Mouse (Mus musculus) kidney, postnatal 0 days (tissue): ENCODE results near the gene Arpc1a. TPM values are rescaled to one million over a fixed set of nuclear protein-coding genes. Genes with fewer than 3 reads are reported as not detected.
A peak's percentile ranks its signal among the peaks of the same experiment; 100 is the strongest.
"Not testable (repeated sequence)": the region's sequence is repeated elsewhere in the genome, so short reads cannot be mapped to it uniquely, and the experiment has no call there.

ENCODE experiments used
- ATAC-seq: fragments of 200-750 bp; cut with Nextera tagmentation; replicated peaks from 2 replicates; pipeline ENCODE4 v1.8.0; 2017; ENCODE audit warnings: low read depth, moderate number of reproducible peaks, moderate TSS enrichment, moderate library complexity; ENCODE audit not compliant: low FRiP score
- DNase-seq: peaks from one replicate; pipeline ENCODE4 v3.0.0-alpha.2; 2016; ENCODE audit warnings: low spot score
- H3K27ac ChIP-seq: fragments of 300-500 bp; sonication (generic); 2 replicates; pipeline ENCODE4 v1.5.1; 2014; ENCODE audit warnings: mild to moderate bottlenecking
- H3K27me3 ChIP-seq: fragments of 300-500 bp; sonication (generic); 2 replicates; pipeline ENCODE4 v1.6.1; 2014; ENCODE audit warnings: low read length, mixed read lengths; ENCODE audit not compliant: insufficient read depth
- H3K36me3 ChIP-seq: fragments of 300-500 bp; sonication (generic); 2 replicates; pipeline ENCODE4 v1.6.1; 2014; ENCODE audit warnings: low read length, mixed read lengths; ENCODE audit not compliant: insufficient read depth
- H3K4me1 ChIP-seq: fragments of 300-500 bp; sonication (generic); replicated peaks from 2 replicates; pipeline ENCODE4 v1.6.1; 2014; ENCODE audit warnings: antibody characterized with exemption, low read length, mixed read lengths; ENCODE audit not compliant: insufficient read depth
- H3K4me2 ChIP-seq: fragments of 300-500 bp; sonication (generic); 2 replicates; pipeline ENCODE4 v1.6.1; 2014; ENCODE audit warnings: mild to moderate bottlenecking, low read length, moderate library complexity, mixed read lengths
- H3K4me3 ChIP-seq: fragments of 300-500 bp; sonication (generic); replicated peaks from 2 replicates; pipeline ENCODE4 v1.5.1; 2014; ENCODE audit warnings: low read depth, low read length
- H3K9ac ChIP-seq: fragments of 300-500 bp; sonication (generic); 2 replicates; pipeline ENCODE4 v1.6.1; 2014; ENCODE audit warnings: low read depth, low read length
- H3K9me3 ChIP-seq: fragments of 300-500 bp; sonication (generic); replicated peaks from 2 replicates; pipeline ENCODE4 v1.6.1; 2016; ENCODE audit warnings: low read length, inconsistent platforms, mixed read lengths
- CTCF ChIP-seq: IDR thresholded peaks from 2 replicates; pipeline ENCODE4 v1.5.1; 2016; ENCODE audit warnings: antibody characterized with exemption, low read depth, mild to moderate bottlenecking, moderate library complexity
- WGBS: fragments of 180-500 bp; shearing (Covaris S2); extraction: QIAGEN DNeasy Blood & Tissue Kit; methylation state at CpG from one replicate; pipeline ENCODE4 v1.1.7; 2014; 5-methylcytosine and 5-hydroxymethylcytosine counted together
- polyA plus RNA-seq: library from polyadenylated mRNA; unstranded; fragments of >200 nt; fragmentation: Nextera tagmentation; extraction: Ambion mirVana; gene quantifications from 2 replicates; pipeline ENCODE4 v1.2.1, GENCODE M21; 2015

The Arpc1a gene
- polyA plus RNA-seq, 1 experiment from 2014 or later, result 145 TPM

- Histone ChIP-seq H3K27ac (no peak overlapping the region), H3K4me3 (no peak overlapping the region), H3K9me3 (no peaks in the 10 kb centered on the region), H3K9ac (no peak overlapping the region), H3K4me2 (no peak overlapping the region), H3K36me3 (no peaks in the 10 kb centered on the region), H3K27me3 (no peaks in the 10 kb centered on the region), H3K4me1 (no peaks in the 10 kb centered on the region)
- no peak for TF ChIP-seq CTCF
- no peak for DNase-seq
- ATAC-seq, result no peak
- WGBS, result 68% methylated on average over 2 of the region's 2 CpGs
These were observed 24.1 kb upstream of the Arpc1a start for GRCm38 (mm10) chr5:145059524-145059923.

- no peaks in the 10 kb centered on the region for H3K27me3 ChIP-seq
- no peak overlapping the region for H3K4me3 ChIP-seq
- no peak overlapping the region for H3K9ac ChIP-seq
- no peak for TF ChIP-seq CTCF
- H3K9me3 ChIP-seq, result no peaks in the 10 kb centered on the region
- no peak overlapping the region for H3K27ac ChIP-seq
- WGBS, result 85% methylated on average over 1 of the region's 1 CpGs
- no peaks in the 10 kb centered on the region for H3K4me1 ChIP-seq
- no peak overlapping the region for H3K4me2 ChIP-seq
- no peak for DNase-seq
- no peaks in the 10 kb centered on the region for H3K36me3 ChIP-seq
- ATAC-seq, result no peak
These were observed 18.8 kb upstream of the Arpc1a start for GRCm38 (mm10) chr5:145064765-145065340.

GRCm38 (mm10) chr5:145068863-145069262 is 14.8 kb upstream of the Arpc1a start:
- no peak for DNase-seq
- Histone ChIP-seq H3K4me2 (no peak overlapping the region), H3K27me3 (no peaks in the 10 kb centered on the region), H3K9me3 (no peaks in the 10 kb centered on the region), H3K36me3 (no peaks in the 10 kb centered on the region), H3K4me3 (no peak overlapping the region), H3K9ac (no peak overlapping the region), H3K4me1 (no peaks in the 10 kb centered on the region), H3K27ac (no peak overlapping the region)
- 42% methylated on average over 3 of the region's 3 CpGs for WGBS
- TF ChIP-seq CTCF, result no peak
- no peak for ATAC-seq

GRCm38 (mm10) chr5:145069707-145070106 is 13.9 kb upstream of the Arpc1a start:
- no peak overlapping the region for H3K27ac ChIP-seq
- peak; percentile 88 for DNase-seq
- no peaks in the 10 kb centered on the region for H3K4me1 ChIP-seq
- peak; percentile 93 for TF ChIP-seq CTCF
- no peaks in the 10 kb centered on the region for H3K9me3 ChIP-seq
- H3K27me3 ChIP-seq, result no peaks in the 10 kb centered on the region
- no peaks in the 10 kb centered on the region for H3K36me3 ChIP-seq
- H3K4me2 ChIP-seq, result no peak overlapping the region
- H3K9ac ChIP-seq, result no peak overlapping the region
- ATAC-seq, result no peak
- no peak overlapping the region for H3K4me3 ChIP-seq
- WGBS, result 2% methylated on average over 5 of the region's 5 CpGs

GRCm38 (mm10) chr5:145071342-145071741 is 12.3 kb upstream of the Arpc1a start:
- Histone ChIP-seq H3K27ac (no peak overlapping the region), H3K4me1 (no peaks in the 10 kb centered on the region), H3K36me3 (no peaks in the 10 kb centered on the region), H3K4me2 (no peak overlapping the region), H3K4me3 (no peak overlapping the region), H3K27me3 (no peaks in the 10 kb centered on the region), H3K9ac (no peak overlapping the region), H3K9me3 (no peaks in the 10 kb centered on the region)
- ATAC-seq (no peak), DNase-seq (peak; percentile 22)
- 52% methylated on average over 6 of the region's 6 CpGs for WGBS
- peak; percentile 56 for TF ChIP-seq CTCF

- H3K27me3 ChIP-seq, result no peaks in the 10 kb centered on the region
- no peaks in the 10 kb centered on the region for H3K36me3 ChIP-seq
- no peak overlapping the region for H3K4me3 ChIP-seq
- ATAC-seq (no peak), DNase-seq (no peak)
- no peak overlapping the region for H3K27ac ChIP-seq
- H3K9ac ChIP-seq, result no peak overlapping the region
- no peaks in the 10 kb centered on the region for H3K9me3 ChIP-seq
- H3K4me1 ChIP-seq, result no peaks in the 10 kb centered on the region
- no peak overlapping the region for H3K4me2 ChIP-seq
- no peak for TF ChIP-seq CTCF
- 51% methylated on average over 3 of the region's 3 CpGs for WGBS
These were observed 8.5 kb upstream of the Arpc1a start for GRCm38 (mm10) chr5:145075081-145075480.

GRCm38 (mm10) chr5:145081866-145082613 is 1.6 kb upstream of the Arpc1a start:
- Histone ChIP-seq H3K4me1 (peaks cover 8% of the 10 kb centered on the region; the same call in 1 of the 2 replicates), H3K27me3 (no peaks in the 10 kb centered on the region), H3K36me3 (no peaks in the 10 kb centered on the region), H3K4me3 (no peak overlapping the region), H3K9me3 (no peaks in the 10 kb centered on the region), H3K9ac (no peak overlapping the region), H3K27ac (no peak overlapping the region), H3K4me2 (no peak overlapping the region)
- WGBS, result 91% methylated on average over 10 of the region's 10 CpGs
- ATAC-seq (no peak), DNase-seq (no peak)
- TF ChIP-seq CTCF, result no peak

GRCm38 (mm10) chr5:145083201-145083600 is 429 bp upstream of the Arpc1a start:
- Histone ChIP-seq H3K9ac (peak overlapping the region; percentile 93; the same call in 1 of the 2 replicates), H3K4me2 (peak overlapping the region; percentile 91), H3K4me3 (peak overlapping the region; percentile 85), H3K27ac (peak overlapping the region; percentile 80; the same call in 1 of the 2 replicates)
- WGBS, result 50% methylated on average over 6 of the region's 6 CpGs
- not testable (repeated sequence) for ATAC-seq, H3K9me3 ChIP-seq, DNase-seq, H3K27me3 ChIP-seq, H3K4me1 ChIP-seq, H3K36me3 ChIP-seq
